Mouse (Mus musculus) lung, embryonic 14.5 days (tissue): ENCODE results near the gene Asna1. TPM values are rescaled to one million over a fixed set of nuclear protein-coding genes. Genes with fewer than 3 reads are reported as not detected.

ENCODE experiments used
- ATAC-seq: fragments of 200-750 bp; cut with Nextera tagmentation; 2 replicates; pipeline ENCODE4 v1.8.0; 2017; ENCODE audit warnings: mild to moderate bottlenecking, moderate TSS enrichment, moderate library complexity; ENCODE audit not compliant: insufficient read depth
- DNase-seq: peaks from one replicate; pipeline ENCODE4 v3.0.0-alpha.2; 2015
- H3K27ac ChIP-seq: fragments of 300-500 bp; sonication (generic); 2 replicates; pipeline ENCODE4 v1.5.1; 2014; ENCODE audit warnings: low read depth, mild to moderate bottlenecking, moderate library complexity
- H3K27me3 ChIP-seq: fragments of 300-500 bp; sonication (generic); 2 replicates; pipeline ENCODE4 v1.6.1; 2014; ENCODE audit warnings: low read length, control low read depth; ENCODE audit not compliant: insufficient read depth
- H3K36me3 ChIP-seq: fragments of 300-500 bp; sonication (generic); 2 replicates; pipeline ENCODE4 v1.6.1; 2014; ENCODE audit warnings: control low read depth; ENCODE audit not compliant: insufficient read depth
- H3K4me1 ChIP-seq: fragments of 300-500 bp; sonication (generic); 2 replicates; pipeline ENCODE4 v1.6.1; 2014; ENCODE audit warnings: antibody characterized with exemption, control low read depth; ENCODE audit not compliant: insufficient read depth
- H3K4me2 ChIP-seq: fragments of 300-500 bp; sonication (generic); 2 replicates; pipeline ENCODE4 v1.6.1; 2014; ENCODE audit warnings: mild to moderate bottlenecking
- H3K4me3 ChIP-seq: fragments of 300-500 bp; sonication (generic); 2 replicates; pipeline ENCODE4 v1.5.1; 2014; ENCODE audit warnings: low read depth, low read length
- H3K9ac ChIP-seq: fragments of 300-500 bp; sonication (generic); 2 replicates; pipeline ENCODE4 v1.6.1; 2014
- H3K9me3 ChIP-seq: fragments of 300-500 bp; sonication (generic); 2 replicates; pipeline ENCODE4 v1.6.1; 2016; ENCODE audit warnings: low read depth, low read length, control low read depth
- CTCF ChIP-seq: IDR thresholded peaks from 2 replicates; pipeline ENCODE4 v1.5.1; 2016; ENCODE audit warnings: antibody characterized with exemption, low read depth
- WGBS: fragments of 180-500 bp; shearing (Covaris S2); extraction: QIAGEN DNeasy Blood & Tissue Kit; methylation state at CpG from one replicate; pipeline ENCODE4 v1.1.7; 2014; 5-methylcytosine and 5-hydroxymethylcytosine counted together
- polyA plus RNA-seq: library from polyadenylated mRNA; unstranded; fragments of >200 nt; fragmentation: Nextera tagmentation; extraction: Ambion mirVana; gene quantifications from 2 replicates; pipeline ENCODE4 v1.2.1, GENCODE M21; 2014

Asna1 gene
- polyA plus RNA-seq, 1 experiment from 2014 or later: 98.0 TPM

DNA sequence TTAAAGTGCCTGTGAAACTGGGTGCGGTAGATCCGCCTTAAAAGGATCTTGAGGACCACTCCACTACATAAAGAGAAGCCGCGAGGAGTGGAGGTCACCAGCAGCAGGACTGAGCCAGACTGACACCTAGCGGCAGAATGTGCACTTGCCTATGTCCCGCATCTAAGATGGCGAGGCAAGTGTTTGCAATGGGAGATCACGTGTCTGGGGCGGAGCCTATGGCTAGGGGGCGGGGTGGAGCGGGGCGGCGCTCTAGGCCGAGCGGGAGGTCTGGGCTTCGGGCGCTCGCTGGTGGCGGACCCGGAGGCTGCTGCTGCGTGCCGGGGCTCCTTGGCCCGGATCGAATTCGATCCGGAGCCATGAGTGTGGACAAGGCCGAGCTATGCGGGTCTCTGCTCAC, 34.7 kb downstream of the Asna1 start, which contains the start of gene Hook2:
Hook2 (plus strand) TSS at position 255 of the 400 bp plus-strand sequence.
- Histone ChIP-seq H3K27me3 (no peaks in the 10 kb centered on the region), H3K4me2 (peak within 1 kb of the TSS; percentile 98), H3K36me3 (no peaks in the 10 kb centered on the region), H3K27ac (peak within 1 kb of the TSS; percentile 82), H3K4me3 (peak within 1 kb of the TSS; percentile 54), H3K4me1 (peaks cover 14% of the 10 kb centered on the region), H3K9ac (peak within 1 kb of the TSS; percentile 67), H3K9me3 (no peaks in the 10 kb centered on the region)
- ATAC-seq (peak; percentile 93), DNase-seq (peak; percentile 99)
- peak; percentile 98 for TF ChIP-seq CTCF
- WGBS: 0% methylated on average over 28 of the region's 28 CpGs

DNA sequence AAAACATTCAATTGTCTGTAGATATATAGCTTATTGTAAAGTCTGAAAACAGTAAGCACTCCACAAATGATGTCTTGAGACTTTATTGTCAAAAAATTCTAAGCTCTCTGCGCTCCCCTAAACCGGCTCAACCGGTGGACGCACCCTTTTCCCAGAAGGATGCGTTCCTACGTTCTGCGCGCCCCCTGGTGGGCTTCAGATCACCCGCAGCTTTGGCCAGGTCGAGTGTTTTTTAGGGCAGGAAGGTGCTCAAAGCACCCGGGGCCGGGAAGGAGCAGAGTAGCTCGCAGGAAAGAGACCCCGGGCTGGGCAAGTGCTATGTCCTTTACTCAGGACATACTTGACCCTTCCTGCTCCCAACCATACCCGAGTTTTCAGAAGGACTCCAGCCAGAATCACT, 35.3 kb downstream of the Asna1 start:
- H3K4me2 ChIP-seq: peak overlapping the region; percentile 98
- peak overlapping the region; percentile 80 for H3K27ac ChIP-seq
- H3K36me3 ChIP-seq: no peaks in the 10 kb centered on the region
- ATAC-seq (peak; percentile 72), DNase-seq (peak; percentile 98)
- no peaks in the 10 kb centered on the region for H3K9me3 ChIP-seq
- peak; percentile 94 for TF ChIP-seq CTCF
- peak overlapping the region; percentile 54 for H3K4me3 ChIP-seq
- H3K4me1 ChIP-seq: peaks cover 19% of the 10 kb centered on the region
- 0% methylated on average over 15 of the region's 15 CpGs for WGBS
- H3K27me3 ChIP-seq: no peaks in the 10 kb centered on the region
- H3K9ac ChIP-seq: peak overlapping the region; percentile 67

DNA sequence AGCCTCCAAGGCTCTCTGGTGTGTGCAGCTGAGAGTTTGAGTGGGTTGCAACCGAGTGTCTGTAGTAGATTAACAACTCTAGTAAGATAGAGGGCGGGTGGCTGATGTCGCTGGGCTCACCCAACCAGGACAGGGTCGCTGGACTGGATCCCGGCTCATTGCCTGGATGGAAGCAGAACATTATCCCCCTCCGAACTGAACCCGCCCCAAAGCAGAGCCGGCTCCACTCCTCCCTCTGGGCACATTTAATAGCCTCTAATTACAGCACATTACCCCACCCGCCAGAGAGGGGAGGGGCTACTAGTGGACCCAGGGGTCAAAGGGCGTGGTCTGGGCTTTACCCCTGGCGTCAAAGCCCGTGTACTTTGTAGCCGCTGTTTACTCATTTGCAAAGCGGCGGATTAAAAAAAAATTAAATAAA, 35.8 kb downstream of the Asna1 start:
- H3K4me1 ChIP-seq: peaks cover 24% of the 10 kb centered on the region
- no peaks in the 10 kb centered on the region for H3K36me3 ChIP-seq
- peak overlapping the region; percentile 54 for H3K4me3 ChIP-seq
- peak overlapping the region; percentile 19 for H3K27ac ChIP-seq
- H3K4me2 ChIP-seq: peak overlapping the region; percentile 98
- H3K9ac ChIP-seq: peak overlapping the region; percentile 40
- no peaks in the 10 kb centered on the region for H3K27me3 ChIP-seq
- no peak for TF ChIP-seq CTCF
- H3K9me3 ChIP-seq: no peaks in the 10 kb centered on the region
- peak; percentile 27 for DNase-seq
- ATAC-seq: no peak
- 14% methylated on average over 15 of the region's 15 CpGs for WGBS

DNA sequence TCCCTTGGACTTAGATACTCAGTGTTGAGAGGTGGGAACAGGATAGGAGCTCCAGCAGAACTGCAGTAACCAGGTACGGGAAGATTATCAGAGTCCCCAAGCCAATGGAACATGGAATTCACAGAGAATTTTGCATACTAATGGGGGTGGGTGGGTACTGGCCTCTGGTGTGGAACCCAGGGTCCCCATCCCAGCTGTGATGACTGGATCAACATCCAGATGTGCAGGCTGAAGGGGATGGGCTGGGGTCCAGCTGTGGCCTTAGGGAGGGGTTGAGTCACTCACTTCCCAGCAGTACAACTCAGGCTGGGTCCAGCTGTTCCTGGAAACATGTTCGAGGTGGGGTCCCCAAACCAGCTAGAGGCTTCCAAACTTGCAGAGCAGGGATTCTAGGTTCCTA, 37.2 kb downstream of the Asna1 start:
- Histone ChIP-seq H3K4me3 (no peak overlapping the region), H3K27ac (no peak overlapping the region), H3K4me1 (peaks cover 28% of the 10 kb centered on the region), H3K9me3 (no peaks in the 10 kb centered on the region), H3K36me3 (no peaks in the 10 kb centered on the region), H3K9ac (no peak overlapping the region), H3K27me3 (no peaks in the 10 kb centered on the region), H3K4me2 (no peak overlapping the region)
- TF ChIP-seq CTCF: no peak
- WGBS: 60% methylated on average over 2 of the region's 2 CpGs
- ATAC-seq (no peak), DNase-seq (no peak)

DNA sequence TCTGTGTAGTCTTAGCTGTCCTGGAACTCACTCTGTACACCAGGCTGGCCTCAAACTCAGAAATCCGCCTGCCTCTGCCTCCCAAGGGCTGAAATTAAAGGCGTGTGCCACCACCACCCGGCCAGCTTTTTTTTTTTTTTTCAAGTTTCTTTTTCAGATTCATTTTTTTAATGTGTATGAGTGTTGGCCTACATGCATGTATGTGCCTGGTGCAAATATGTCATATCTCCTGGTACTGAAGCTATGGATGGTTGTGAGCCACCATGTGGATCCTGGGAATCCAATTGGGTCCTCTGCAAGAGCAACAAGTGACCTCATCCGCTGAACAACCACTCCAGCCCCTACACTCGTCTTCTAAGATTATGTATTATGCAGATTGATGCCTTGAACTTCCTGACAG, 37.7 kb downstream of the Asna1 start:
- Histone ChIP-seq H3K4me1 (peaks cover 29% of the 10 kb centered on the region), H3K27me3 (no peaks in the 10 kb centered on the region), H3K27ac (no peak overlapping the region), H3K9ac (no peak overlapping the region), H3K4me3 (no peak overlapping the region), H3K36me3 (no peaks in the 10 kb centered on the region), H3K4me2 (no peak overlapping the region), H3K9me3 (no peaks in the 10 kb centered on the region)
- ATAC-seq (no peak), DNase-seq (no peak)
- no peak for TF ChIP-seq CTCF
- 71% methylated on average over 5 of the region's 5 CpGs for WGBS

DNA sequence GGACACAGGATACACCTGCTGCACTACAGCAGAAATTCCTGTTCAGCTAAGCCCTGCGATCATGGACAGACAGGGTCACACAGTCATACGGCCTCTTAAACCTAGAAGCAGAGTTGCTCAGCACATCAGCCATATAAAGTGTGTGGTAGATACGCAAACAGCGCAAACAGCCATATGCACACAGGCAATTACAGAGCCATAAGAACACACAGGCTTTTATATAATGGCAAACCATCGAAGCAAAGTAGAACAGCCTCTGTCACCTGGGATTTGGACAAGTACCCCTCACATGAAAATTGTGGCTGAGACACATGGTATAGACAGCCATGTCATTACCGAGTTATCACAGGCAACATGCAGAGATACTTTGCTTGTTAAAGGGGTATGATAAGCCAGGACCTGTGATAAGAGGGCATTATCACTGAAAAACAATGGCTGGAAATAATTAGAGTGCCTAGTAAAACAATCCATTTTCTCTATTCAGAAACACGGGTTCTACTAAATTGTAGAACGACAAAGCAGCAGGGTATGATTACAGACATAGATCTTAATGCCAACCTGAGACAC, 38.6 kb downstream of the Asna1 start:
- WGBS: 32% methylated on average over 8 of the region's 8 CpGs
- ATAC-seq: no peak
- peak overlapping the region; percentile 67; the same call in 1 of the 2 replicates for H3K27ac ChIP-seq
- H3K4me2 ChIP-seq: peak overlapping the region; percentile 100
- peak overlapping the region; percentile 52 for H3K4me3 ChIP-seq
- TF ChIP-seq CTCF: no peak
- H3K36me3 ChIP-seq: no peaks in the 10 kb centered on the region
- peak overlapping the region; percentile 58 for H3K9ac ChIP-seq
- H3K9me3 ChIP-seq: no peaks in the 10 kb centered on the region
- H3K4me1 ChIP-seq: peaks cover 39% of the 10 kb centered on the region
- peak; percentile 48 for DNase-seq
- no peaks in the 10 kb centered on the region for H3K27me3 ChIP-seq

DNA sequence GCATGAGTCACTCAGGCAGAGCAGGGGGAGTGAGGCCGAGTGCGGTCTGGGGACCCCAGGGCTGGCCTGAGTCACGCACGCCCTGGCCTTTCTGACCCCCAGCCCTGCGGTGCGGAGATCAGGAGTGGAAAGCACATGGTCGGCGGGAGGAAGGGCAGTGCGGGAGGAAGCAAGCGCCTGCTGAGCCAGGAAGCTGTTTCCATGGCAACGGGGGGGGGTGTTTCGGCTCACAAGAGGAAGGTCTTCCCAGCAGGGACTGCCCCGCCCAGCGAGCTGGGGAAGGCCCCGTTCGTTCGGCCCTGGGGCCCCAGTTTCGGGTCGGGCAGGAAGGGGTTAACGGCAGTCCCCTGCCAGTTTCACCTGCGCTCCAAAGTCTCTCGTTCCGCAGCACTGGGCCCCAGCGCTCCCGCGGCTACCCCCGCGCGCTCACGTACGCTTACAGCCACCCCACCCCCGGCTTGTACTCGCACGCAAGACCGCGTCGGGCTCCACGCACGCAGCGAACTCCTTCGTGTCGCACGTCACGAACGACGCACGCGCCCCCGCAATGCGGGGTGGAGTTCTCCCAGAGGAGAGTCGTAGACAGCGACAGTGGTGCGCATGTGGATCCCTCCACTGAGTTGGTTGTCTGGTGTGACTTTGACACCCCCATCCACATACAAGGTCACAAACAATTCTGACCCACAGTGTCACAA, 39.2 kb downstream of the Asna1 start:
- no peaks in the 10 kb centered on the region for H3K36me3 ChIP-seq
- under 1% methylated on average over 53 of the region's 53 CpGs for whole genome bisulfite sequencing
- DNase-seq (peak; percentile 83), ATAC-seq (peak; percentile 7)
- H3K9me3 ChIP-seq: no peaks in the 10 kb centered on the region
- H3K4me1 ChIP-seq: peaks cover 44% of the 10 kb centered on the region
- H3K4me2 ChIP-seq: peak overlapping the region; percentile 100
- TF ChIP-seq CTCF: no peak
- peak overlapping the region; percentile 58 for H3K9ac ChIP-seq
- peak overlapping the region; percentile 52 for H3K4me3 ChIP-seq
- no peaks in the 10 kb centered on the region for H3K27me3 ChIP-seq
- peak overlapping the region; percentile 67; the same call in 1 of the 2 replicates for H3K27ac ChIP-seq
